Mouse (Mus musculus) E14TG2a.4 (cell line): Measurements from ENCODE around the gene Nkapd1.

Experiments
- H3K27me3 ChIP-seq: 2 replicates; pipeline ENCODE4 v1.6.1; 2014; ENCODE audit warnings: low read length, control low read depth; ENCODE audit not compliant: insufficient read depth
- H3K36me3 ChIP-seq: 2 replicates; pipeline ENCODE4 v1.6.1; 2014; ENCODE audit warnings: low read length, control low read depth; ENCODE audit not compliant: insufficient read depth
- H3K4me1 ChIP-seq: replicated peaks from 2 replicates; pipeline ENCODE4 v1.6.1; 2014; ENCODE audit warnings: low read depth, low read length, control low read depth
- H3K4me3 ChIP-seq: replicated peaks from 2 replicates; pipeline ENCODE4 v1.5.1; 2014; ENCODE audit warnings: mild to moderate bottlenecking, low read length
- H3K9me3 ChIP-seq: 2 replicates; pipeline ENCODE4 v1.6.1; 2014; ENCODE audit warnings: low read length, control low read depth
- CTCF ChIP-seq: conservative IDR thresholded peaks from 2 replicates; pipeline ENCODE4 v1.5.1; 2014; ENCODE audit warnings: low read length
- NANOG ChIP-seq: IDR thresholded peaks from 2 replicates; pipeline ENCODE4 v1.6.1; 2014; ENCODE audit warnings: borderline replicate concordance, low read length, mixed read lengths
- POU5F1 ChIP-seq: IDR thresholded peaks from 2 replicates; pipeline ENCODE4 v1.6.1; 2014; ENCODE audit warnings: low read length, borderline replicate concordance

Nkapd1 gene

GRCm38 (mm10) chr9:50565940-50566339 is 51.3 kb downstream of the Nkapd1 start:
- Histone ChIP-seq H3K9me3 (peaks cover 7% of the 10 kb centered on the region), H3K4me3 (no peak overlapping the region), H3K4me1 (no peaks in the 10 kb centered on the region), H3K27me3 (peaks cover 22% of the 10 kb centered on the region), H3K36me3 (no peaks in the 10 kb centered on the region)
- TF ChIP-seq NANOG (no peak), CTCF (no peak), POU5F1 (no peak)

DNA sequence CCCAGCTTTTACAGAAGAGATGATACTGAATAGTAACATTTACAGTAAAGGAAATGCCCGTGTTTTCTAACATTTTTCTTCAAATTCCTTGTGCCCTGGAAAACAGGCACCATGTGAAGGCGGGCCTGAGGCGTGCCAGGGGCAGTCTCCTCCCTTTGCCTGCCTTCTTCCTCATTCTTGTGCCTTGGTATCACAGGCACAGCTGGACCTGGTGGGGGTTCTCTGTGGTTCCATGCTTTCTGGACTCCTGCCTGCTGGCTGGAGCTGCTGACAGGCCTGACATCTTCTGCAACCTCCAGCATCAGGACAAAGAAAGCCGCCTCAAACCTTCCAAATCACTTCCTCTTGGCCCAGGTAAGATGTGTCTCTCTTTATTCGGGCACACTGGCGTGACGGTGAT is 52.1 kb downstream of the Nkapd1 start:
- Histone ChIP-seq H3K4me1 (no peaks in the 10 kb centered on the region), H3K4me3 (no peak overlapping the region), H3K27me3 (peaks cover 26% of the 10 kb centered on the region), H3K36me3 (no peaks in the 10 kb centered on the region), H3K9me3 (peaks cover 7% of the 10 kb centered on the region)
- TF ChIP-seq NANOG, result no peak
- no peak for TF ChIP-seq CTCF
- TF ChIP-seq POU5F1, result no peak

GRCm38 (mm10) chr9:50561918-50562360 is 55.3 kb downstream of the Nkapd1 start:
- Histone ChIP-seq H3K9me3 (peaks cover 7% of the 10 kb centered on the region), H3K27me3 (peaks cover 32% of the 10 kb centered on the region), H3K4me3 (no peak overlapping the region), H3K36me3 (no peaks in the 10 kb centered on the region), H3K4me1 (no peaks in the 10 kb centered on the region)
- TF ChIP-seq NANOG (no peak), POU5F1 (no peak), CTCF (no peak)

DNA sequence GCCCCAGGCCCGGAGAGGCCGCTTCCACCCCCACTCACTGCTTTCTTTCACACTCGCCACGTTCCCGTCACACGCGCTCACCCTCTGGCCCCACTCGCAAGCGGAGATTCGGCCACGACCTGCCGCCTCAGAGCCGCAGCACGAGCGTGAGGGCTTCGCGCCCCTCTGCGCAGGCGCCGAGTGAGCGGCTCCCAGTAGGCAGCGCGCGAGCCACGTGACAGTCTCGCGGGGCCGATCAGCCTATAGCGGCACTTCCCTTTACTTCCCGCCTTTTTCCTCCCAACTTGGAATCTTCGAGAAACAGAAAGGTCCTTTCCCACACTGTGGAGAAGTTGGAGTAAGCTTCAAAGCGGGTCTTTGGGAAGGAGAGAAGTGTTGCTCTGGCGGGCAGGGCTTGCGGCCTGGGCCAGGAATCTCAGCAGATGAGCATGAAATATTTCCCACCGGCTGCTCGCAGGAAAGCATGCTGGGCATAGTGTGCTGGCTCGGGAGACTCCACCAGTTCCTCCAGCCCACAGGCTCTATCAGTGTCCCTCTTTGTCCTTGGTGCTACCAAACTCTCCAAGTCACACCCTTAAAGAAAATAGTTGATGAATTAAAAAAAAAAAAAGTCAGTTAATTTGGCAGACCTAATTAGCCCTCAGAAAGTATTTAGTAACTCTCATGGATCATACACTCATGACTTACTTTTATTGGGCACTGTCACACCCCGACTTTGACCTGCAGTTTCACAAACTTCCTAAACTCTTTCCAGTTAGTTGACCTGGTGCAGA is 55.9 kb downstream of the Nkapd1 start, which contains the start of gene Tex12:
Tex12 (minus strand) TSS at position 181 of the 773 bp plus-strand sequence.
- no peaks in the 10 kb centered on the region for H3K36me3 ChIP-seq
- TF ChIP-seq POU5F1, result no peak
- TF ChIP-seq CTCF, result no peak
- TF ChIP-seq NANOG, result no peak
- peaks cover 7% of the 10 kb centered on the region for H3K9me3 ChIP-seq
- no peaks in the 10 kb centered on the region for H3K4me1 ChIP-seq
- peaks cover 32% of the 10 kb centered on the region for H3K27me3 ChIP-seq
- H3K4me3 ChIP-seq, result peak within 1 kb of the TSS; percentile 51; the same call in 1 of the 2 replicates
